Mouse (Mus musculus) G1E (cell line): Measurements from ENCODE around the gene Ccr4.

Source experiments
- CTCF ChIP-seq: IDR thresholded peaks from 2 replicates; pipeline ENCODE4 v1.5.1; 2012; ENCODE audit warnings: low read depth, low read length, inconsistent platforms, mixed read lengths
- TAL1 ChIP-seq: conservative IDR thresholded peaks from 2 replicates; pipeline ENCODE4 v1.6.1; 2012; ENCODE audit warnings: low read depth, low read length, inconsistent platforms, mixed read lengths

- TF ChIP-seq TAL1 (no peak), CTCF (no peak)
Observed at GRCm38 (mm10) chr9:114451615-114452014, 53.1 kb downstream of the Ccr4 start.
